Mouse (Mus musculus) embryonic facial prominence, embryonic 14.5 days (tissue): ENCODE data around the gene Triml1. TPM values are rescaled to one million over a fixed set of nuclear protein-coding genes. Genes with fewer than 3 reads are reported as not detected.

Experiments
- ATAC-seq: fragments of 200-750 bp; cut with Nextera tagmentation; 2 replicates; pipeline ENCODE4 v1.8.0; 2017; ENCODE audit warnings: low read depth, moderate number of reproducible peaks, moderate TSS enrichment
- DNase-seq: peaks from one replicate; pipeline ENCODE4 v3.0.0-alpha.2; 2015; ENCODE audit warnings: low spot score
- H3K27ac ChIP-seq: fragments of 300-500 bp; sonication (generic); replicated peaks from 2 replicates; pipeline ENCODE4 v1.5.1; 2014; ENCODE audit warnings: low read depth, mild to moderate bottlenecking, low read length, moderate library complexity
- H3K27me3 ChIP-seq: fragments of 300-500 bp; sonication (generic); replicated peaks from 2 replicates; pipeline ENCODE4 v1.6.1; 2014; ENCODE audit warnings: low read length; ENCODE audit not compliant: control insufficient read depth, insufficient read depth
- H3K36me3 ChIP-seq: fragments of 300-500 bp; sonication (generic); 2 replicates; pipeline ENCODE4 v1.6.1; 2014; ENCODE audit warnings: low read length, mixed read lengths; ENCODE audit not compliant: control insufficient read depth, insufficient read depth
- H3K4me1 ChIP-seq: fragments of 300-500 bp; sonication (generic); 2 replicates; pipeline ENCODE4 v1.6.1; 2014; ENCODE audit warnings: antibody characterized with exemption, low read length; ENCODE audit not compliant: control insufficient read depth, insufficient read depth
- H3K4me2 ChIP-seq: fragments of 300-500 bp; sonication (generic); 2 replicates; pipeline ENCODE4 v1.6.1; 2014; ENCODE audit warnings: low read depth, mild to moderate bottlenecking, low read length, moderate library complexity, mixed read lengths
- H3K4me3 ChIP-seq: fragments of 300-500 bp; sonication (generic); 2 replicates; pipeline ENCODE4 v1.5.1; 2014; ENCODE audit warnings: low read depth, mild to moderate bottlenecking, low read length
- H3K9ac ChIP-seq: fragments of 300-500 bp; sonication (generic); 2 replicates; pipeline ENCODE4 v1.6.1; 2014; ENCODE audit warnings: low read depth, mild to moderate bottlenecking, low read length, moderate library complexity, mixed read lengths
- H3K9me3 ChIP-seq: fragments of 300-500 bp; sonication (generic); 2 replicates; pipeline ENCODE4 v1.6.1; 2016; ENCODE audit warnings: low read length; ENCODE audit not compliant: control insufficient read depth
- WGBS: fragments of 180-500 bp; shearing (Covaris S2); extraction: QIAGEN DNeasy Blood & Tissue Kit; methylation state at CpG from one replicate; pipeline ENCODE4 v1.1.7; 2014; 5-methylcytosine and 5-hydroxymethylcytosine counted together
- polyA plus RNA-seq: library from polyadenylated mRNA; unstranded; fragments of >200 nt; fragmentation: Nextera tagmentation; extraction: Ambion mirVana; gene quantifications from 2 replicates; pipeline ENCODE4 v1.2.1, GENCODE M21; 2014

Gene Triml1
- polyA plus RNA-seq, 1 experiment from 2014 or later = not detected

- no peaks in the 10 kb centered on the region for H3K9me3 ChIP-seq
- ATAC-seq (no peak), DNase-seq (no peak)
- no peaks in the 10 kb centered on the region for H3K27me3 ChIP-seq
- no peak overlapping the region for H3K27ac ChIP-seq
- no peaks in the 10 kb centered on the region for H3K4me1 ChIP-seq
- no peak overlapping the region for H3K4me3 ChIP-seq
- H3K4me2 ChIP-seq = no peak overlapping the region
- no peak overlapping the region for H3K9ac ChIP-seq
- WGBS = 68% methylated on average over 3 of the region's 3 CpGs
- H3K36me3 ChIP-seq = no peaks in the 10 kb centered on the region
These were observed 23.2 kb upstream of the Triml1 start for GRCm38 (mm10) chr8:43164453-43164852.

- H3K36me3 ChIP-seq = no peaks in the 10 kb centered on the region
- H3K4me1 ChIP-seq = no peaks in the 10 kb centered on the region
- no peaks in the 10 kb centered on the region for H3K27me3 ChIP-seq
- no peaks in the 10 kb centered on the region for H3K9me3 ChIP-seq
- no peak for ATAC-seq
- H3K9ac ChIP-seq = no peak overlapping the region
- 83% methylated on average over 11 of the region's 11 CpGs for WGBS
- no peak overlapping the region for H3K4me2 ChIP-seq
- no peak for DNase-seq
- H3K4me3 ChIP-seq = no peak overlapping the region
- H3K27ac ChIP-seq = no peak overlapping the region
These were observed 22.0 kb upstream of the Triml1 start for GRCm38 (mm10) chr8:43163255-43163654.

- no peaks in the 10 kb centered on the region for H3K4me1 ChIP-seq
- H3K36me3 ChIP-seq = no peaks in the 10 kb centered on the region
- H3K27me3 ChIP-seq = no peaks in the 10 kb centered on the region
- DNase-seq (no peak), ATAC-seq (no peak)
- 0 out of 2 replicates have a peak, but pooled peaks cover 6% of the 10 kb centered on the region for H3K9me3 ChIP-seq
- WGBS = 86% methylated on average over 9 of the region's 9 CpGs
- H3K4me2 ChIP-seq = no peak overlapping the region
- H3K4me3 ChIP-seq = no peak overlapping the region
- H3K27ac ChIP-seq = no peak overlapping the region
- H3K9ac ChIP-seq = no peak overlapping the region
These were observed 8.0 kb upstream of the Triml1 start for GRCm38 (mm10) chr8:43149307-43149706.

DNA sequence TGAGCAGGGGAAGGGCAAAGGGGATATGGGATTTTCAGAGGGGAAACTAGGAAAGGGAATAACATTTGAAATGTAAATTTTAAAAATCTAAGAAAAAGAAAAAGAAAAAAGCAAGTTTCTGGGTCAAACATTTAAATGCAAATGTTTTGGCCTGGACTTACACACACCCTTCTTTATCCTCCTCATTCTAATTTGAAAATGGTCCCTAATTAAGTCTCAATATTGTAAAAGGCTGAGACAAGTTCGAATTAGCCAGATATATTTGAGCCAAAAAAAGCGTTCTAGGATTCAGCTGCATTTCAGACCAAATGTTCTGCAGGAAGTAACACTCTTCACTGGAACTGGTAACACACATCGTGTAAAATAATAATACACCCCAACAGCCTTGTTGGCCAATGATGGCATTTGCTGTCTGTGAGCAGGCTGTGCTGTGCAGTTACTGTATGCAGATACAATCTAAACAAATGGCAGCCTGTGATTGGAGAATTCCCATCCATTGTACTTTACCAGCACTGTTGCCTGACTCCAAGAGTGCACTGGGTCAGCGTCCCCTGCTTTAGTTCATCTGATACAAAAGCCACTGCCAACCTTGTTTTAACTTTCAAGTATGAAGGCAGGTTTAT lies 30.0 kb downstream of the Triml1 start:
- no peak for DNase-seq
- Histone ChIP-seq H3K9me3 (no peaks in the 10 kb centered on the region), H3K4me3 (no peak overlapping the region), H3K4me1 (no peaks in the 10 kb centered on the region), H3K27me3 (no peaks in the 10 kb centered on the region), H3K9ac (no peak overlapping the region), H3K4me2 (no peak overlapping the region), H3K36me3 (no peaks in the 10 kb centered on the region), H3K27ac (no peak overlapping the region)
- ATAC-seq = no peak
- WGBS = 78% methylated on average over 4 of the region's 4 CpGs

Other genes starting within 250 kb of the Triml1 start
- not detected in 2 replicates for gene Triml2, start 39.1 kb upstream of the Triml1 start, polyA plus RNA-seq
- gene Zfp42, start 165.5 kb upstream of the Triml1 start, polyA plus RNA-seq = not detected in 2 replicates